Mouse (Mus musculus) cerebellum, adult 11 months (tissue): ENCODE results near the gene Plekhg4.
A peak's percentile ranks its signal among the peaks of the same experiment; 100 is the strongest.

Experiments used
- DNase-seq: peaks from one replicate; pipeline ENCODE4 v3.0.0; 2022

The Plekhg4 gene

GRCm38 (mm10) chr8:105349096-105349771 is 23.8 kb upstream of the Plekhg4 start:
- DNase-seq: peak; percentile 61

GRCm38 (mm10) chr8:105350186-105350585 is 22.9 kb upstream of the Plekhg4 start:
- no peak for DNase-seq

- DNase-seq: peak; percentile 68
These were observed 19.4 kb upstream of the Plekhg4 start for GRCm38 (mm10) chr8:105353583-105354135.

GRCm38 (mm10) chr8:105354549-105354948 is 18.5 kb upstream of the Plekhg4 start:
- DNase-seq: no peak

GRCm38 (mm10) chr8:105355179-105356024 is 17.7 kb upstream of the Plekhg4 start:
- no peak for DNase-seq

GRCm38 (mm10) chr8:105356681-105357080 is 16.4 kb upstream of the Plekhg4 start:
- DNase-seq: no peak

- DNase-seq: no peak
These were observed 13.9 kb upstream of the Plekhg4 start for GRCm38 (mm10) chr8:105359208-105359607.

- no peak for DNase-seq
These were observed 13.4 kb upstream of the Plekhg4 start for GRCm38 (mm10) chr8:105359646-105360045.

GRCm38 (mm10) chr8:105361751-105362702 is 11.0 kb upstream of the Plekhg4 start:
- no peak for DNase-seq

GRCm38 (mm10) chr8:105367107-105367506 is 6.0 kb upstream of the Plekhg4 start:
- DNase-seq: no peak

GRCm38 (mm10) chr8:105372473-105372872 is 601 bp upstream of the Plekhg4 start:
- DNase-seq: no peak

GRCm38 (mm10) chr8:105374513-105374966 is 1.5 kb downstream of the Plekhg4 start:
- DNase-seq: no peak

GRCm38 (mm10) chr8:105378673-105379072 is 5.6 kb downstream of the Plekhg4 start:
- DNase-seq: no peak

GRCm38 (mm10) chr8:105380308-105380707 is 7.2 kb downstream of the Plekhg4 start:
- no peak for DNase-seq

GRCm38 (mm10) chr8:105384070-105384469 is 11.0 kb downstream of the Plekhg4 start:
- DNase-seq: no peak

GRCm38 (mm10) chr8:105387151-105387550 is 14.1 kb downstream of the Plekhg4 start:
- no peak for DNase-seq

- DNase-seq: no peak
These were observed 16.0 kb downstream of the Plekhg4 start for GRCm38 (mm10) chr8:105389096-105389495.

GRCm38 (mm10) chr8:105393089-105393787 is 20.2 kb downstream of the Plekhg4 start:
- no peak for DNase-seq

GRCm38 (mm10) chr8:105393915-105394314 is 20.8 kb downstream of the Plekhg4 start:
- no peak for DNase-seq

GRCm38 (mm10) chr8:105397747-105398146 is 24.7 kb downstream of the Plekhg4 start:
- peak; percentile 46 for DNase-seq

- no peak for DNase-seq
These were observed 26.9 kb downstream of the Plekhg4 start for GRCm38 (mm10) chr8:105400016-105400415.

GRCm38 (mm10) chr8:105403467-105403866 is 30.4 kb downstream of the Plekhg4 start:
- no peak for DNase-seq
